Mouse (Mus musculus) ES-E14 (cell line): ENCODE results near the gene Glis2. TPM values are rescaled to one million over a fixed set of nuclear protein-coding genes. Genes with fewer than 3 reads are reported as not detected.

Source experiments
- DNase-seq: peaks from one replicate; pipeline ENCODE4 v3.0.0-alpha.2; 2013; ENCODE audit warnings: low read depth, low spot score
- H3K27ac ChIP-seq: 2 replicates; pipeline ENCODE4 v1.5.1; 2012; ENCODE audit warnings: low read depth, mild to moderate bottlenecking, low read length, moderate library complexity, mixed read lengths; ENCODE audit not compliant: poor library complexity, insufficient read depth, severe bottlenecking
- H3K36me3 ChIP-seq: 2 replicates; pipeline ENCODE4 v1.6.1; 2012; ENCODE audit warnings: mild to moderate bottlenecking, low read length, moderate library complexity, mixed read lengths; ENCODE audit not compliant: control insufficient read depth, poor library complexity, insufficient read depth, severe bottlenecking
- H3K4me1 ChIP-seq, 2 experiments: fragments of 150-350 bp in 1 of 2; sonication (generic) in 1 of 2; 2 replicates each; pipeline ENCODE4 v1.6.1; 2012; ENCODE audit warnings: low read length in 2 of 2, mild to moderate bottlenecking in 1 of 2, mixed read lengths in 1 of 2; ENCODE audit not compliant: control insufficient read depth in 2 of 2, insufficient read depth in 2 of 2, poor library complexity in 1 of 2
- H3K4me3 ChIP-seq, 2 experiments: fragments of 150-350 bp in 1 of 2; sonication (generic) in 1 of 2; 2 replicates each; pipeline ENCODE4 v1.5.1; 2012; ENCODE audit warnings: low read length in 2 of 2, low read depth in 1 of 2, mild to moderate bottlenecking in 1 of 2, mixed read lengths in 1 of 2; ENCODE audit not compliant: insufficient read depth in 1 of 2, poor library complexity in 1 of 2, severe bottlenecking in 1 of 2
- H3K9ac ChIP-seq: 2 replicates; pipeline ENCODE4 v1.6.1; 2012; ENCODE audit warnings: low read depth, mild to moderate bottlenecking, low read length, mixed read lengths; ENCODE audit not compliant: poor library complexity, insufficient read depth, severe bottlenecking
- H3K9me3 ChIP-seq: fragments of 150-350 bp; sonication (generic); 2 replicates; pipeline ENCODE4 v1.6.1; 2012; ENCODE audit warnings: low read depth, mild to moderate bottlenecking, low read length; ENCODE audit not compliant: control insufficient read depth, insufficient read depth
- CHD2 ChIP-seq: IDR thresholded peaks from 2 replicates; pipeline ENCODE4 v1.6.1; 2014; ENCODE audit warnings: mild to moderate bottlenecking, low read depth, low read length, inconsistent platforms
- HCFC1 ChIP-seq: IDR thresholded peaks from 2 replicates; pipeline ENCODE4 v1.6.1; 2012; ENCODE audit warnings: low read length, inconsistent platforms, borderline replicate concordance; ENCODE audit not compliant: insufficient read depth
- MAFK ChIP-seq: IDR thresholded peaks from 2 replicates; pipeline ENCODE4 v1.6.1; 2014; ENCODE audit warnings: mild to moderate bottlenecking, low read depth, low read length, inconsistent platforms; ENCODE audit not compliant: insufficient read depth
- ZC3H11A ChIP-seq: IDR thresholded peaks from 2 replicates; pipeline ENCODE4 v1.6.1; 2012; ENCODE audit warnings: low read depth, mild to moderate bottlenecking, inconsistent platforms, low read length, borderline replicate concordance
- ZNF384 ChIP-seq: IDR thresholded peaks from 2 replicates; pipeline ENCODE4 v1.6.1; 2012; ENCODE audit warnings: low read depth, low read length, inconsistent platforms
- in situ Hi-C, 2 experiments: fragments of 600-800 bp; cut with MboI; formaldehyde crosslinking; loops; one replicate each; pipeline ENCODE4 v1.15.1; 2025; ENCODE audit warnings: low sequenced_read_pairs in 2 of 2, inconsistent platforms in 1 of 2; ENCODE audit not compliant: unreplicated experiment in 2 of 2
- total RNA-seq: library from RNA; depleted of rRNA; stranded (reverse); fragments of 300-350 nt; gene quantifications from 2 replicates; pipeline ENCODE4 v1.2.3, GENCODE M21; 2012

Gene Glis2
- total RNA-seq, 1 experiment, result 18.2 TPM

DNA sequence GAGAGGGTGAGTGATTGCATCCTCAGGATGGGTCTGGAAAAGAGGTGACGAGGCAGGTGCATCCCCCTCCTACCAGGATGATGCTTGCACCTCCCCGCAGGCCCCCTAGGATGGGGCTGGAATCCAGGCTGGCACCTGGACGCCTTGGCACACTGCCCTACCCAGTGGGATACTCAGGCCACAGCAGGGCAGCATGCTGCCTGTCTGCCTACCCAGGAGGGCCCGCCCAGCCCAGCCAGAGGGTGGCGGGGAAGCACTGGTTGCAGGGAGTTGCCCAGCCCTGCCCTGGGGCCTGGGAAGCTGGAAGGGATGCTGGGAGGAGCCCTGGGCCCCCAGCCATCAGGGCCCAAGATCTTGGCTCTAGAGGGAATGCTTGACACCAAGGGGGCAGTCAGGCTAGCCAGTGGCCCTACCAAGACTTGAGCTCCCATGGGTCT, 1.0 kb downstream of the Glis2 start:
- H3K36me3 ChIP-seq, result no peaks in the 10 kb centered on the region
- H3K9ac ChIP-seq, result peak overlapping the region; percentile 89
- H3K4me3 ChIP-seq, result peak overlapping the region; percentile 96
- DNase-seq, result no peak
- no peak for TF ChIP-seq CHD2
- TF ChIP-seq HCFC1, result no peak
- TF ChIP-seq MAFK, result no peak
- TF ChIP-seq ZC3H11A, result no peak
- peaks cover 17 to 46% of the 10 kb centered on the region in 2 experiments for H3K4me1 ChIP-seq
- in situ Hi-C loops, result no loop called here
- H3K9me3 ChIP-seq, result no peaks in the 10 kb centered on the region
- H3K27ac ChIP-seq, result no peak overlapping the region

DNA sequence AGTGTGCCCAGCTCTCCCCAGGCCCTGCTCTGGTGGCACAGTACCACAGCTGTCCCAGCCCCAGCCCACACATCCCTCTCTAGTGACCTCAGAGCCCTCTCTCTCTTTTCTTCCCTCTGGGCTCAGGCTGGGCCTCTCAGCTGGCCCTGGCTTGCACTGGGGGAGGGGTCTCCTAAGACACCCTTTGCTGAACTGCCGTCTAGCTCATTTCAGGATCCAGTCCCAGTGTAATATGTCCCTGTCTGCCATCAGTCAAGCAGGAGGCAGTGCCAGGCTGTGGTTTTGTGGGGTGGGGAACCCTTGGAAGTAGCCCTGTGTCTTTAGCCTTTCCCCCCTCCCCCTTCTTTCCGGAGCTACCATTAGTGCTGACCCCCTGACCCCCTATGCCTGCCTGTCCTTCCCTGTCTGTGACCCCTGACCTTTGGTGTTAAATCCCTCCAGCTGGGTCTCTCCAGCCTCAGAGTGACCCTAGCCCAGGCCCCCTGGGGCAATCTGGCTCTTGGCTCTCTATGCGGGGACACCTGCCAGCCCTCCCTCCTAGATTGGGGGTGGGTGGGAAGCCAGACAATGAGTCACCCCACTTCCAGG, 1.7 kb downstream of the Glis2 start:
- no peaks in the 10 kb centered on the region for H3K9me3 ChIP-seq
- DNase-seq, result no peak
- in situ Hi-C loops, result no loop called here
- H3K4me3 ChIP-seq, result peak overlapping the region; percentile 96; a peak in 2 of 4 replicates
- no peak for TF ChIP-seq CHD2
- TF ChIP-seq ZC3H11A, result no peak
- no peak for TF ChIP-seq ZNF384
- no peak for TF ChIP-seq HCFC1
- peak overlapping the region; percentile 13; the same call in 1 of the 2 replicates for H3K9ac ChIP-seq
- no peaks in the 10 kb centered on the region for H3K36me3 ChIP-seq
- H3K27ac ChIP-seq, result no peak overlapping the region
- peaks cover 19 to 51% of the 10 kb centered on the region in 2 experiments for H3K4me1 ChIP-seq

DNA sequence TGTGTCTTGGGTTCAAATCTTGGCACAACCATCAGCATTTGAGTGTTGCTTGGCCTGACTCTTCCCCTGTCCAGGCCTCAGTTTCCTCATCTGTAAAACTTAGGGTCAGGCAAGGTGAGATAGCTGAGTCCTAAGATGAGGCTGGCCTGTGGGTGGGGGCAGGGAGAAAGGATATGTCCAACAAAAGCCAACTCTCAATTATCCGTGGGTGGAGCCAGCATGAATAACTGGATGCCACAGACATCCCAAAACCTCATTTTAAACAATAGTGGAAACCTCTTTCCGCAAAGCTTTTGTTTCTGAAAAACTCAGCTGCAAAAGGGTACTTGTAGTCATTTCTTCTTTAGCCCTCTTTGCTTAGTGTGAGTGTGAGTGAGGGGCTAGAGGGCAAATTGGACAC, 2.3 kb downstream of the Glis2 start:
- Histone ChIP-seq H3K9ac (no peak overlapping the region), H3K27ac (no peak overlapping the region), H3K4me1 (peaks cover 20 to 54% of the 10 kb centered on the region in 2 experiments), H3K36me3 (no peaks in the 10 kb centered on the region), H3K9me3 (no peaks in the 10 kb centered on the region), H3K4me3 (peak overlapping the region in 1 of 2 experiments; percentile 10; a peak in 1 of 4 replicates)
- in situ Hi-C loops, result no loop called here
- TF ChIP-seq ZNF384 (no peak), MAFK (no peak), HCFC1 (no peak), ZC3H11A (no peak), CHD2 (no peak)
- DNase-seq, result no peak

DNA sequence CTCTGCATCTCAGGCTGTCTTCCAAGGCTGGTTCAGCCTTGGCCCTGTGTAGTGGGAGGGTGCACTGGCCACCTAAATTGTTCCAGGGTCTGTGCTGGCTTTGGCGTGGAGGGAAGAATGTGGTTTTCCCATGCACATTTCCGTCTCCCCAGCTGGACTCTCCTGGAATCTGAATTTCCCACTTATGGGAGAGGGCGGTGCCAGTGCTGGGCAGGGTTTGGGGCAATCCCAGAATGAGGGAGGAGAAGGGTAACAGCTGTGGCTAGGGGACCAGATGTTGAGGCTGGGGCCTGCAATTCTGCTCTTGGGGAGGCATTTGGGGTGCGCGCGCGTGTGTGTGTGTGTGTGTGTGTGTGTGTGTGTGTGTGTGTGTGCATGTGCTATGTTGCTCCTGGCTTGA, 2.8 kb downstream of the Glis2 start:
- Histone ChIP-seq H3K4me1 (peaks cover 19 to 56% of the 10 kb centered on the region in 2 experiments), H3K27ac (no peak overlapping the region), H3K4me3 (no peak overlapping the region), H3K9ac (no peak overlapping the region), H3K9me3 (no peaks in the 10 kb centered on the region), H3K36me3 (no peaks in the 10 kb centered on the region)
- DNase-seq, result no peak
- in situ Hi-C loops, result no loop called here
- TF ChIP-seq ZC3H11A, result no peak
- no peak for TF ChIP-seq CHD2
- no peak for TF ChIP-seq HCFC1
- TF ChIP-seq ZNF384, result no peak
